Mouse (Mus musculus) G1E-ER4 (cell line): ENCODE results near the gene Cap1. TPM values are rescaled to one million over a fixed set of nuclear protein-coding genes. Genes with fewer than 3 reads are reported as not detected.

Source experiments
- GATA1 ChIP-seq: IDR thresholded peaks from one replicate; pipeline ENCODE4 v1.8.0; 2012; ENCODE audit warnings: low read length, inconsistent platforms
- polyA plus RNA-seq: library from polyadenylated mRNA; stranded (reverse); fragments of >175 nt; gene quantifications from 2 replicates; pipeline ENCODE4 v1.2.3, GENCODE M21; 2012

Gene Cap1
- polyA plus RNA-seq, result 17.3 and 20.0 TPM in 2 replicates

GRCm38 (mm10) chr4:122885768-122886578 is at the start of gene Cap1:
TSS of gene Cap1 (minus strand) at chr4:122886056.
- TF ChIP-seq GATA1, result no peak

GRCm38 (mm10) chr4:122933857-122934256 is 48.0 kb upstream of the Cap1 start:
- TF ChIP-seq GATA1, result no peak

GRCm38 (mm10) chr4:122933051-122933591 is 47.3 kb upstream of the Cap1 start:
- no peak for TF ChIP-seq GATA1

GRCm38 (mm10) chr4:122932239-122932978 is 46.6 kb upstream of the Cap1 start:
- no peak for TF ChIP-seq GATA1

DNA sequence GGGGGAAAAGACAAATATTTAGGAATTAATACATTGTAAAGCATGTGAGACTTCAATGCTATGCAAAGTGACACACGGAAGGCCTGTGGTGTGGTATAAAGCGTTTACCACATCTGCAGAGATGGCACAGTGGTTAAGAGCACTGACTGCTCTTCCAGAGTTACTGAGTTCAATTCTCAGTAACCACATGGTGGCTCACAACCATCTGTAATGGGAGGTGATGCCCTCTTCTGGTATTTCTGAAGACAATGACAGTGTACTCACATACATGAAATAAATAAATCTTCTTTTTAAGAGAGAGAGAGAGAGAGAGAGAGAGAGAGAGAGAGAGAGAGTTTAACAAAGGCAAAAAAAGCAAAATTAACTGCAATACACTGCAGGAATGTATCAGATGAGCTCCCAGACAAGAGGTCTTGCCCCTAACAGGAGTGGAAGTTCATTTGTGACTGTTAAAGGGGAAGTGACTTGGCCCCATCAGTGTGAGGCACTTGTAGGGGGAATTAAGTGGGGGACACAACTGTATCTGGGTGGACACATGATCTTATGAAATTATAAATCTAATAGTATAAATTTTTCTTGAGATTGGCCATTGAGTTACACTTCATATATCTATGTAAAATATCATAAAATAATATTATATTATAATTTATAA is 45.2 kb upstream of the Cap1 start:
- TF ChIP-seq GATA1, result no peak

GRCm38 (mm10) chr4:122923392-122924344 is 37.8 kb upstream of the Cap1 start:
- no peak for TF ChIP-seq GATA1

DNA sequence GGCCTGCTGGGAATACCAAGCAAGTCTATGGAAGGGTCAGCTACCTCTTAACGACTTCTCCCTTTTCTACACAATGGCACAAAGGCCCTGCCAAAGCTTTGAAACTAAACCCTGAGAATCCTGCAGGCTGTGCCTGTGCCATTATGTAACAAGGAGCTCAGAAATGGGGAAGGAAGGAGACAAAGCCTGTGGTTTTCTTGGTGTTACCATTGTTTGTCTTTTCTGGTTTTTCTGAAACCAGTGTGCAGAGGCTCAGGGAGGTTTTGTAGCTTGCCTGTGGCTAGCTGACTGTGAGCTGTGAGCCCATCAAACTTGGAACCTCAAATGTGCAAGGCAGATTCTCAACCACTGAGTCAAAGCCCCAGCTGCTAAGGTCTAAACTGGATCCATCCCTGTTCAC is 37.0 kb upstream of the Cap1 start:
- TF ChIP-seq GATA1, result no peak

DNA sequence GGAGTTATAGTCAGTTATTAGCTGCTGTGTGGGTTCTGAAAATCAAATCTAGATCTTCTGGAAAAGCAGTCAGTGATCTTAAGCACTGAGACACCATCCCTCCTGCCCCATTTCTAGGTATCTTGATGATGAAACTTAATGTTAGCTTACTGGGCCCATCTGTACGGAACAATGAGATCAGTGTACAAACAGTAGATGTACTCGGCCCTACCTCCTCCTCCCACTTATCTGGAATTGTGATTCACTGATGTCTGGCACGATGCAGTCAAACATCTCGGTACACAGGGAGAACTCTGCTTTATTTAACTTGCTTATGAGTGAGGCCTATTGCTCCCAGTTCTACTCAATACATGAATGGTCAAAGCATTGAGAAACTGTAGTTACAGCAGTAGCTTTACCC is 30.1 kb upstream of the Cap1 start:
- no peak for TF ChIP-seq GATA1

GRCm38 (mm10) chr4:122914186-122914585 is 28.3 kb upstream of the Cap1 start:
- TF ChIP-seq GATA1, result no peak

DNA sequence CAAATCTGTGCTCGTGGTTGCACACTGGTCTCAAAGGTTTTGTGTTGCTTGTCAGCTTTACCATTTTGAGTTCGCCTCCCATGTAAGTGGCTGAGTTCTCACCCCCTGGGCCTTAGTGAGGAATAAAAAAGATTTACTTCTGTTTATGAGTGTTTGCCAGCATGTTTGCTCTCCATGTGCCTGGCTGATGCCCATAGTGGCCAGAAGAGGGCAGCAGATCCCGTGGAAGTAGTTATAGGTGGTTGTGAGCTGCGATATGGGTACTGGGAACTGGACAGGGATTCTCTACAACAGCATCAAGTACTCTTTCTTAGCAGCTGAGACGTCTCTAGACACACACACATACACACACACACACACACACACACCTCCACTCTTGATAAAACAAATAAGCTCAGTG is 26.8 kb upstream of the Cap1 start:
- TF ChIP-seq GATA1, result no peak

DNA sequence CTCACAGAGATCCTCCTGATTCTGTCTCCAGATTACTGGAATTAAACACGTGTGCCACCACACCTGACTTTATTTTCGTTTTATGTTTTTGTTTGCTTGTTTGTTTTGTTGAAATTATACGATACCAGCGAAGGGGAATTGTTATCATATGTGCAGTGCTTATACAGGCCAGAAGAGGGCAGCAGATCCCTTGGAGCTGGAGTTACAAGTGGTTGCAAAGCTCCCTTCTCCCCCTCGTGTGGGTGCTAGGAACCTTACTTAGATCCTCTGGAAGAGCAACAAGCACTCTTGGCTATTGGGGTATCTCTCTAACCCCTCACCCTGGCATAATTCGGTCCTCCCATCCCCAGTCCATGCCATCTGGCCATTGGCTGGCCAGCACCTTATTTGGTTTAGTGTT is 24.7 kb upstream of the Cap1 start:
- TF ChIP-seq GATA1, result no peak

DNA sequence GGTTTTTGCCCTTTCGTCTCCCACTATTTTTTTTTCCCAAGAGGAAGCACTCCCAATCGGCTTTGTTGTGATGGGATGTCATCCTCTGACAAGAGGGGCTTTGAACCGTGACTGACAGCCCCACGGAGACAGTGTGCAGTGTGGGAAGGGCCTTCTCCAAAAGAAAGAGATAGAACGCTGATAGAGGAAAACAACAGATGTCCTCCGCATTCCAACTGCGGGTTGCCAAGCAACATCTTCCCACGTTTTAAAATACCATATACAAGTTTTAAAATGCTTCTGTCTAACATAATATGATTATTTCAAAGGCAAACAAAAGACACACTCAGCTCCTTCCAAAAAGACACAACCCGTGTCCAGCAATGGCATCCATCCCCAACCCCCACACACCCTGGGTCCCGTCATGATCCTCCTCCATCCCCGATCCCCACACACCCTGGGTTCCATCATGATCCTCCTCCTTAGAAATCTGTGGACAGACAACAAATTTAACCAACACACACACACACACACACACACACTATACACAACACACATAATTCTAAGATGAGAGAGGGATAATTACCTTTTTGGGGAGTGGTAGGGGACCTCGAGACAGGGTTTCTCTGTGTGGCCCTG is 23.8 kb upstream of the Cap1 start:
- no peak for TF ChIP-seq GATA1

DNA sequence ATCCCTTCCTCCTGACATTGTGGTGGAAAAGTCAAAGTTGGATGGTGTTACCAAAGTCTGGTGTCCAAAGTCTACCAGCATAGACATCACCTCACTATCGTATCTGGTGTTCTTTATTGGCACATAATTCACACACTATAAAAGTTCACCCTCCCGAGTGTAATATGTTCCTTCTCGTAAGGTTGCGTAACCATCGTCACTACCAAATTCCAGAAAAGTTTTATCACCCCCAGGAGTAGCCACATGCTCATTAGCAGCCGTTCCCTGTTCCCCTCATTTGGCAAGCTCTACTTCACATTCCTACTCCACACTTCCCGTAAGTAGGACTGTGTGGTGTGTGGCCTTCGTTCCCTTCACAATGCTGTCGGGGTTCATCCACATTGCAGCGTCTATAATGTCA is 19.5 kb upstream of the Cap1 start:
- TF ChIP-seq GATA1, result no peak

- TF ChIP-seq GATA1, result no peak
Measured at GRCm38 (mm10) chr4:122903709-122904108, 17.9 kb upstream of the Cap1 start.
